Mouse (Mus musculus) megakaryocyte-erythroid progenitor cell, adult 5-6 weeks (primary cell): ENCODE results near the gene Pik3ap1. TPM values are rescaled to one million over a fixed set of nuclear protein-coding genes. Genes with fewer than 3 reads are reported as not detected.
"Not testable (repeated sequence)": the region's sequence is repeated elsewhere in the genome, so short reads cannot be mapped to it uniquely, and the experiment has no call there.

Experiments used
- ATAC-seq: replicated peaks from 2 replicates; pipeline ENCODE4 v1.8.0; 2016; ENCODE audit warnings: mild to moderate bottlenecking, inconsistent platforms; ENCODE audit not compliant: severe bottlenecking, poor library complexity, low FRiP score, low TSS enrichment
- total RNA-seq, 2 experiments: library from RNA; stranded (forward) in 1 of 2; stranded (reverse) in 1 of 2; fragments of 200-1000, 215-1000 nt in 1 of 2; fragments of >200 nt in 1 of 2; fragmentation: Nextera tagmentation in 1 of 2; gene quantifications; 2 replicates each; pipeline ENCODE4 v1.2.3; 2014 to 2017

The Pik3ap1 gene
- total RNA-seq (2014; fragmentation: Nextera tagmentation), result 1.5 and 2.3 TPM in 2 replicates
- 1.2 and 1.4 TPM in 2 replicates for total RNA-seq (2017)

- peak; percentile 52 for ATAC-seq
Observed at GRCm38 (mm10) chr19:41384922-41385508, at the start of gene Pik3ap1. Pik3ap1 (minus strand) TSS chr19:41385102.

- ATAC-seq, result not testable (repeated sequence)
Observed at GRCm38 (mm10) chr19:41431512-41432164, 46.7 kb upstream of the Pik3ap1 start.

GRCm38 (mm10) chr19:41425927-41426772 is 41.2 kb upstream of the Pik3ap1 start:
- not testable (repeated sequence) for ATAC-seq

GRCm38 (mm10) chr19:41421264-41421663 is 36.4 kb upstream of the Pik3ap1 start:
- ATAC-seq, result no peak

DNA sequence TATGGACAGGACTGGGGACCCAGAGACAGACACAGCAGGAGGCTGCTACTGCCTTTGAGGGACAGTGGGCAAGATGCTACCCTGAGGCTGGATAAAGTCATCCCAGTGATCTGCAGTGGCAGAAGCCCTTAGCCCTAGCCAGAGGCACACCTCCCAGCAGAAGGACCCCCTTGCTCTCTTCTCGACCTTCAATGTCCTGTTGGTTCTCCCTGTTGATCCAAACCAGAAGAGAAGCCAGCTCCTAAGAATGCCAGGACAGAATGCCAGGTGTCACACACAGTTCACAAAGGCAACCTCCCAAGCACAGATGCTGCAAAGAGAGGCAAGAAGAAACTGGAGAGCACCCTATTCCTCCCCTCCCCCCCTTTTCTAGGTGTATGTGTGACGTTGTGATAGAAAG is 33.9 kb upstream of the Pik3ap1 start:
- no peak for ATAC-seq

GRCm38 (mm10) chr19:41417995-41418394 is 33.1 kb upstream of the Pik3ap1 start:
- no peak for ATAC-seq

DNA sequence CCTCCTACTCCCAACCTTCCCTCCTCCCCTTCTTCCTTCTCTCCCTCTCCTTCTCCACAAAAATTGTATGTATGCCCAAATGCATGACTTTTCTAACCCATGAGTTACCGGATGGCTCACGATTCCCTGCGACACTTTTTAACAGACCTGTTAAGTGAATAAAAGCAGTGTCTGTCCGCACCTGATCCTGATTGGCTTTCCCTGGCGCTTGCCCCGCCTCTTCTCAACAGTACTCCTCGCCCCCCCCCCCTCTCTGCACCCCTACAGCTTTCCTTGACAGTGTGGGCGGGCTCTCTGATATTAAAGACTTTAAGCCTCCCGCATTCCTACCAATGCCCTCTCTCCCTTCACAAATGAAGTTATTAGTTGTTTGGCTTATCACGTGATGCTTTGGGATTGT is 31.3 kb upstream of the Pik3ap1 start:
- no peak for ATAC-seq

- no peak for ATAC-seq
Observed at GRCm38 (mm10) chr19:41402603-41403002, 17.7 kb upstream of the Pik3ap1 start.

DNA sequence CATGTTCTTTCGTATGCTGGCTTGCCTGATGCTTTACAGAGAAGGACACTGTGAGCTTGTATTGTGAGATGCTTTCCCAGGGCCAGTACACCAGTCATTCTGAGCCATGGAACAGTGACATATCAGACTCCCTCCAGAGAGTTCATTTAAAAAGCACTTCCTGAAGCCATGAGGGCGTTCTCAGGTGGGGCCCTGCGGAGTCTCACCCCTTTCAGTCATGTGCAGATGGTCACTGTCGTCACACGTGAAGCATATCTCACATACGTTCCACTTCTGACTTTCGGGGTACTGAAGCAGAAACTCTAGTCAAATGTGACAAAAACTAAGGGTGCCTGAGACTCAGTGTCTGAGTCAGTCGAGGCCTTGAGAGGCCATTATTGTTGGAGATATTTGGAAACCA is 6.0 kb upstream of the Pik3ap1 start:
- ATAC-seq, result no peak

DNA sequence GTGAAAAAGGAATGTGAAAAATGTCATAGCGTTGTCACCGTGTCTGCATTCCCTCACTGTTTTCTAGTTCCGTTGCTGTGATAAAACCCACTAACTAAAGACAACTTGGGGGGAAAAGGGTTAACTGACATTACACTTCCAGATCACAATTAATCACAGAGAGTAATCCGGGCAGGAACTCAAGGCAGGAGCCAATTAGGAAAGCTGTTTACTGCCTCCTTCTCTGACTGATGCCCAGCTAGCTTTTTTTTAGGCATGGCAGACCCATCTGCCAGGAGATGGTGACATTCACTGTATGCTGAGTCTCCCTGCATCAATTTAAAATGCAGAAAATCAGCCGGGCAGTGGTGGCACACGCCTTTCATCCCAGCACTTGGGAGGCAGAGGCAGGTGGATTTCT is 4.4 kb upstream of the Pik3ap1 start:
- no peak for ATAC-seq

GRCm38 (mm10) chr19:41388242-41388641 is 3.3 kb upstream of the Pik3ap1 start:
- ATAC-seq, result no peak

GRCm38 (mm10) chr19:41387262-41387661 is 2.4 kb upstream of the Pik3ap1 start:
- no peak for ATAC-seq

DNA sequence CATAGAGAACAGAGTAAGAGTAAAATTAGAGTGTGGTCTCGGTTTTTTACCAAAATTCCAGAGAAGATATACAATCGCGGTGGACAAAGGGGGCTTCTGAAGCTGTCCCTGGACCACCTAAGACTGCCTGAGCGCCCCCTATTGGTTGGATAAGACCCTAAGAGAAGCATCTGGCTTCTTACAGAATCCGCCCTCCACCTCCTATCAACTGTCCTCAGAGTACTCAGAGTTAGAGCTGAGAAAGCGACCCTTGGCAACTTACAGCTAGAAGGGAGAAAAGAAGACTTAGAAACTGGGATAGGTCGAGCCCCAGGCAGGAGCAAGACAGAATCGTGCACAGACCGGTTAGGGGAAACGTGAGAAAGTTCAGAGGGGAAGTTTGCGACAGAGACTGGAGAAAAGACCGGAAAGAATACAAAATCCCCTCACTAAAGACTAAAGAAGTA is 473 bp downstream of the Pik3ap1 start:
- peak; percentile 58; the same call in 1 of the 2 replicates for ATAC-seq

DNA sequence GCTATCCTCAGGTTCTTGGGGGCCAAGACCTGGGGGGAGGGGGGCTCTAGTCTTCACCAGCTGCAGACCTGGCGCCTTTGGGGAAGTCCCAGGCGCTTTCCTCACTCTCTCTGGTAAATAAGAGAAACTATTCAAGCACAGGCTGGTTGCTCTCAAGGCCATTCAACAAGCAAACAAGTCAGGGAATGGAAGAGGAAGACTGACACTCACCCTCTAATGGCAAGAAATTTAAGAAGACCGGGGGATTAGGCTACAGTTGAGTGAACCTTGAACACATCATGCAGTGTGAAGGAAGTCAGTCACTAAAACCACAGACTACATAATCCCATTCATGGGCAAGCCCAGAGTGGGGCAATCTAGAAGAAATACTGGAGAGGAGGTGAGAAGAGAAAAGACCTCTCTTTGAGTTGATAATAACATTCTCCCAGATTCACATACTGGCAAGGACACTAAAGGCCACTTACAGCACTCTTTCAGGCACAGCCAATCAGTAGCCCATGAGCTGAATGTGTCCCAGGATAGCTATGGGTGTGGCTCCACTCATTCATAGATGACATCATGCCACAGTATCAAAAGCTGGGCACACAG is 2.4 kb downstream of the Pik3ap1 start:
- no peak for ATAC-seq

DNA sequence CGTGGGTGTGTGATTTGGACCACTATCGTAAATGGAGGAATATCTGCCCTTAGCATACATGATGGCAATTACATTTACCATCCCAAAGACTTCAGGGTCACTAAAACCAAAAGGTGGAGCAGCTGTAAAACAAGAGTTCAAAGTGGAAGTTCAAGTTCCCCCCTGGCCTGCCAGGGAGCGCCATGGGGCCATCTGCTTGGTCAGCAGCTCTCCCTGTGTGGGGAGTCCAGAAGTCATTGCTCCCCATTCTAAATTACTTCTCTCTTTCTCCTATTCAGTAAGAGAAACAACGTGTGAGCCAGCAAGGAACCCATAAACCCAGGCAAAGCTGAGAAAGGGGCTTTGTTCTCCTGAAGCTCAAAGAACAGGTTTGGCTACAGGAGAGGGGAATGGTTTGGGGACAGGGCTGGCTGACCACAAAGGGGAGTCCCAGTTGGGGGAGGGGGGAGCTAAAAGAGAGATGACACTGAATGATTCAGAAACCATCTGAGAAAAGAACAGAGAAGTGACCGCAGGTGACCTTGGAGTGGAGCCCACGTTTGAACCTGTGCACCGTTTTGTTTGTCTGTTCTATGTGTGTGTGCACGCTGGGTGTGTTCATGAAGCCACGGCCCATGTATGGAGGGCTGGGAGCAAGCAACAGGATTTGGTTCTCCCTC is 3.2 kb downstream of the Pik3ap1 start:
- ATAC-seq, result no peak

GRCm38 (mm10) chr19:41379195-41379594 is 5.7 kb downstream of the Pik3ap1 start:
- no peak for ATAC-seq

- no peak for ATAC-seq
Observed at GRCm38 (mm10) chr19:41375791-41376190, 9.1 kb downstream of the Pik3ap1 start.

DNA sequence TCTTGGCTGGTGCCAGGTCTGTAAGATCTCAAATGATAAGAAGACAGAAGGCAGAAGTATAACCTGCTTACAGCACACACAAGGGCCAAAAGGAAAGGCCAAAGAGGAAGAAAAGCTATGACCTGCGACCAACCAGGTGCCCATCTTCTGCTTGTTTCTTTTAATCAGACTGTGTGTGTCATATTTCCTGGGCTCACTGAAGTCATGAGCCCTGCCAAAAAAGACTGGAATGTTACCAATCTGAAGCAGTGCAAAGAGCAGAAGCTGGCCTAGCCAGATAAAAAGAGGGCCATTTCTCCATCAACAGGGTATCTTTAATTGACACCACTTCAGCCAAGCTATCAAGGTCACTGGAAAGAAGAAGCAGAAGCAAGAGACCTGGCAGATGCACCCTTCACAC is 9.8 kb downstream of the Pik3ap1 start:
- ATAC-seq, result no peak

DNA sequence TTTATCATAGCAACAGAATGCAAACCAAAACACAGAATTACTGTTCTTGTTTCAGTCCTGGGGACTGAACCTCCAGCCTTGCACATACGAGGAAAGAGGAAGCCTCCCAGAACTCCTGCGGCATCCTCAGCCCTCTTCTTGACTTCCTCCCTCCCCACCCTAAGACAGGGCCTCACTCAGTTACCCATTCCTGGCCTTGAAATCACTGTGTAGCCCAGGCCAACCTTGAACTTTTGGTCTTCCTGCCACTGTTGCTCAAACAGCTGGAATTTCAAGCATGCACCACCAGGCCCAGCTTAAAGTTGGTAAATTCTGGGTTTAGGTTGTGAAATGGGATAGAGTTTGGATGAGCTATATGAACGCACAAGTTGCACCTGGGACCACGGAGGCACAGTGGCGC is 10.2 kb downstream of the Pik3ap1 start:
- ATAC-seq, result no peak
